8 mouse cellular contexts compared by ENCODE assay signal in genomic region chr1:36784365-36785134, GRCm38 (mm10). TPM values are rescaled to one million over a fixed set of nuclear protein-coding genes. Genes with fewer than 3 reads are reported as not detected.
DNase-seq lines count a peak whose midpoint lies in the region; ATAC-seq and TF ChIP-seq lines count a peak whose summit lies in the region.

No protein-coding gene starts in this region.

- H3K9me3 ChIP-seq in embryonic facial prominence, embryonic 11.5 days (replicated peaks; ENCODE audit: control insufficient read depth, low read length) = no peaks in the 10 kb centered on the region
- H3K9me3 ChIP-seq in midbrain, embryonic 11.5 days (ENCODE audit: control insufficient read depth, low read length) = no peaks in the 10 kb centered on the region

- no peaks in the 10 kb centered on the region for H3K4me1 ChIP-seq in embryonic facial prominence, embryonic 11.5 days (ENCODE audit: control insufficient read depth, insufficient read depth, low read length)
- H3K4me1 ChIP-seq in midbrain, embryonic 11.5 days (ENCODE audit: control insufficient read depth, insufficient read depth, low read length) = no peaks in the 10 kb centered on the region; the same call in 1 of the 2 replicates
- peaks cover 6% of the 10 kb centered on the region; the same call in 1 of the 2 replicates for H3K4me1 ChIP-seq in small intestine, adult 2 months (ENCODE audit: control insufficient read depth, insufficient read depth, insufficient read length, low read length)

- intact Hi-C loops in left cerebral cortex, postnatal 4 days (cut with DNase I) = loop anchor here (5.0 kb wide), 1 partner anchor 468 kb away; no protein-coding TSS in a partner anchor

- H3K27ac ChIP-seq in embryonic facial prominence, embryonic 11.5 days (replicated peaks; ENCODE audit: low read depth, low read length) = no peak overlapping the region
- H3K27ac ChIP-seq in midbrain, embryonic 11.5 days (ENCODE audit: low read depth, low read length) = no peak overlapping the region
- no peak overlapping the region for H3K27ac ChIP-seq in small intestine, adult 2 months (ENCODE audit: insufficient read depth, low read depth, low read length)

- no peaks in the 10 kb centered on the region for H3K27me3 ChIP-seq in embryonic facial prominence, embryonic 11.5 days (ENCODE audit: control insufficient read depth, insufficient read depth, low read length)
- H3K27me3 ChIP-seq in midbrain, embryonic 11.5 days (ENCODE audit: control insufficient read depth, insufficient read depth, low read length) = no peaks in the 10 kb centered on the region
- H3K27me3 ChIP-seq in small intestine, adult 2 months (ENCODE audit: control insufficient read depth, insufficient read depth, low read length) = no peaks in the 10 kb centered on the region

- WGBS in embryonic facial prominence, embryonic 11.5 days = 4% methylated on average over 20 of the region's 20 CpGs
- WGBS in midbrain, embryonic 11.5 days = 5% methylated on average over 20 of the region's 20 CpGs
- WGBS in small intestine, adult 2 months = 3% methylated on average over 20 of the region's 20 CpGs

- H3K4me2 ChIP-seq in embryonic facial prominence, embryonic 11.5 days (ENCODE audit: low read depth, low read length) = peak overlapping the region; percentile 64
- H3K4me2 ChIP-seq in midbrain, embryonic 11.5 days = peak overlapping the region; percentile 67

- H3K9ac ChIP-seq in embryonic facial prominence, embryonic 11.5 days (replicated peaks; ENCODE audit: low read length) = peak overlapping the region; percentile 22; the same call in 1 of the 2 replicates
- peak overlapping the region; percentile 64 for H3K9ac ChIP-seq in midbrain, embryonic 11.5 days (ENCODE audit: low read length)

- peak overlapping the region; percentile 27 for H3K4me3 ChIP-seq in embryonic facial prominence, embryonic 11.5 days (ENCODE audit: low read depth, low read length)
- peak overlapping the region; percentile 31 for H3K4me3 ChIP-seq in midbrain, embryonic 11.5 days (ENCODE audit: low read depth, low read length)
- peak overlapping the region; percentile 48 for H3K4me3 ChIP-seq in small intestine, adult 2 months (ENCODE audit: low read depth, low read length)

- DNase-seq in 3T3-L1 (ENCODE audit: low read depth, low spot score) = peak; percentile 74
- DNase-seq in adrenal gland, postnatal 25 days = peak; percentile 70
- DNase-seq in embryonic facial prominence, embryonic 11.5 days (ENCODE audit: low spot score) = peak; percentile 86
- peak; percentile 93 for DNase-seq in heart, adult 11 months
- DNase-seq in kidney, adult 11 months = peak; percentile 63
- DNase-seq in left cerebral cortex, postnatal 4 days = peak; percentile 82
- peak; percentile 97 for DNase-seq in midbrain, embryonic 11.5 days (ENCODE audit: low spot score, missing footprints)

- peak; percentile 61 for ATAC-seq in embryonic facial prominence, embryonic 11.5 days (replicated peaks; ENCODE audit: insufficient number of reproducible peaks, low FRiP score, low TSS enrichment, low read depth)
- ATAC-seq in midbrain, embryonic 11.5 days (ENCODE audit: low FRiP score) = peak; percentile 73

- TF ChIP-seq CTCF in small intestine, adult 2 months (IDR thresholded peaks at IDR 0.05; ENCODE audit: extremely low read depth, insufficient read length, insufficient replicate concordance, low read depth, low read length) = peak; percentile 79; the same call in 1 of the 2 replicates

- H3K36me3 ChIP-seq in embryonic facial prominence, embryonic 11.5 days (replicated peaks; ENCODE audit: control insufficient read depth, insufficient read depth, low read depth, low read length) = no peaks in the 10 kb centered on the region
- no peaks in the 10 kb centered on the region for H3K36me3 ChIP-seq in midbrain, embryonic 11.5 days (ENCODE audit: control insufficient read depth, insufficient read depth, low read length)
- H3K36me3 ChIP-seq in small intestine, adult 2 months (ENCODE audit: control insufficient read depth, insufficient read depth, low read length) = no peaks in the 10 kb centered on the region

- no peak for TF ChIP-seq POLR2A in small intestine, adult 2 months (IDR thresholded peaks at IDR 0.05; ENCODE audit: low read depth, low read length)

RNA-seq across cellular contexts. Expression of gene Zap70, which starts 23.0 kb away (rescaled TPM):
- 0.58 and 1.5 TPM in 2 replicates for total RNA-seq in adrenal gland, postnatal 25 days (2021)
- 0.15 and 0.18 TPM in 2 replicates for polyA plus RNA-seq in embryonic facial prominence, embryonic 11.5 days (2014; fragmentation: Nextera tagmentation; extraction: Ambion mirVana)
- 1 to 10 TPM; 2.7 to 4.1 TPM for total RNA-seq in left cerebral cortex, postnatal 4 days (2021)
- polyA plus RNA-seq in midbrain, embryonic 11.5 days (2014; fragmentation: Nextera tagmentation; extraction: Ambion mirVana) = 0.36 and 0.41 TPM in 2 replicates
- polyA plus RNA-seq in small intestine, adult 2 months (2012; rRNA removed) = 7.1 and 13.1 TPM in 2 replicates
